Mouse (Mus musculus): ENCODE measurements at regions not wholly inside any gene's neighbourhood (a gene's known extent, or its start where the extent isn't known, plus 50 kb on each side); places are given as distances from the start of the nearest gene placed in this dataset.

- DNase-seq (ENCODE audit: low read depth in 3 of 3, low spot score in 3 of 3) (no peak), ATAC-seq (ENCODE audit: insufficient read depth) (no peak)
- no peaks in the 10 kb centered on the region for H3K36me3 ChIP-seq (replicated peaks; ENCODE audit: control insufficient read depth, insufficient read depth, low read depth)
- no peak overlapping the region for H3K9ac ChIP-seq (replicated peaks)
- 45% methylated on average over 7 of the region's 7 CpGs for WGBS (ENCODE audit: insufficient replicate concordance)
- H3K4me1 ChIP-seq (replicated peaks; ENCODE audit: control insufficient read depth in 2 of 2, insufficient read depth in 2 of 2, low read length in 1 of 2), result no peaks in the 10 kb centered on the region
- no peaks in the 10 kb centered on the region for H3K27me3 ChIP-seq (ENCODE audit: control insufficient read depth, insufficient read depth, low read length)
- H3K4me2 ChIP-seq (ENCODE audit: low read depth), result no peak overlapping the region
- H3K4me3 ChIP-seq (ENCODE audit: insufficient read depth in 1 of 2, low read depth in 2 of 2, low read length in 2 of 2), result no peak overlapping the region
- H3K27ac ChIP-seq, result no peak overlapping the region
- no peak for TF ChIP-seq EP300 (IDR thresholded peaks at IDR 0.05; ENCODE audit: low read depth)
- TF ChIP-seq CTCF (IDR thresholded peaks at IDR 0.05; ENCODE audit: low read depth), result no peak
- no peaks in the 10 kb centered on the region for H3K9me3 ChIP-seq (ENCODE audit: control insufficient read depth, low read length)
Observed at GRCm38 (mm10) chr2:61123046-61123806, 160.2 kb upstream of the Rbms1 start.

DNA sequence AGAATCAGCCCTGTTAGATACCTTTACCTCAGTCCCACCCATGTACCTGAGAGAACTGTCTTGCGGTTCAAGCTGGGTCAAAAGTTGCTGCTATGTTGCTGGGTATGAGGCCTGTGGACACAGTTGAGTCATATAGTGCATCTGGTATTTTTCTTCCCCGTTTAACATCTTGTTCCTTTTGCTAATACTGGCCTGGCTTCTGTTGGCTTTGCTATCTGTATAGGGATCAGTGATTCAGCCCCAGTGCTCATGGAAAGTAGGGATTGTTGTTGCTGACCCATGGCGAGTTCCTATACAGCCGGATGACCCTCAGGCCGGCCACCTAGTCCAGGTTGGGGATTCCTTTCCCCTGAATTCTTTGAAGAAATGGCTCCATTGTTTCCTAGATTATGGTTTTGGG lies 158.3 kb upstream of the Rbms1 start:
- H3K4me3 ChIP-seq (ENCODE audit: insufficient read depth in 1 of 2, low read depth in 2 of 2, low read length in 2 of 2), result no peak overlapping the region
- H3K4me2 ChIP-seq (ENCODE audit: low read depth), result no peak overlapping the region
- H3K9me3 ChIP-seq (ENCODE audit: control insufficient read depth, low read length), result no peaks in the 10 kb centered on the region
- no peak overlapping the region for H3K9ac ChIP-seq (replicated peaks)
- DNase-seq (ENCODE audit: low read depth in 3 of 3, low spot score in 3 of 3), result no peak
- no peaks in the 10 kb centered on the region for H3K27me3 ChIP-seq (ENCODE audit: control insufficient read depth, insufficient read depth, low read length)
- no peaks in the 10 kb centered on the region for H3K4me1 ChIP-seq (replicated peaks; ENCODE audit: control insufficient read depth in 2 of 2, insufficient read depth in 2 of 2, low read length in 1 of 2)
- no peak for TF ChIP-seq CTCF (IDR thresholded peaks at IDR 0.05; ENCODE audit: low read depth)
- TF ChIP-seq EP300 (IDR thresholded peaks at IDR 0.05; ENCODE audit: low read depth), result no peak
- H3K36me3 ChIP-seq (replicated peaks; ENCODE audit: control insufficient read depth, insufficient read depth, low read depth), result no peaks in the 10 kb centered on the region
- ATAC-seq (ENCODE audit: insufficient read depth), result no peak
- H3K27ac ChIP-seq, result no peak overlapping the region
- WGBS (ENCODE audit: insufficient replicate concordance), result 62% methylated on average over 5 of the region's 5 CpGs

DNA sequence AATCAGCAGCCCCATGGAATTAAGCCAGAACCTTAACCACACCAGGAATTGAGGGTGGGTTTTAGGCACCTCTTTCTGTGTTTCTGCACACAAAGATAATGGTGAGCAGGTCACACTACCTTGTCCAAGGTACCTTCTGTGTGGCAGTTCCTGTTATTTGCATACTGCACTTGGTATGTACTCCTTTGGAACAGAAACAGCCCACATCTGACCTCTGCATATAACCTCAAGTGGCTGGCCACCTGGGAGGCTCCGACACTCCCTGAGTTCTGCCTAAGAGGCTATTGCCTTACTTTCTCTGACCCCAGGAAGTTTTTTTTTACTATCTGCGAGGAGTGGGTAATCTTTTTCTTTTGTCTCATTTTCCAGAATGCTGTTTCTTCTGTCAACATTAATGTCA lies 151.6 kb upstream of the Rbms1 start:
- WGBS (ENCODE audit: insufficient replicate concordance), result 50% methylated on average over 2 of the region's 2 CpGs
- no peak for DNase-seq (ENCODE audit: low read depth in 3 of 3, low spot score in 3 of 3)
- no peak for TF ChIP-seq EP300 (IDR thresholded peaks at IDR 0.05; ENCODE audit: low read depth)
- TF ChIP-seq CTCF (IDR thresholded peaks at IDR 0.05; ENCODE audit: low read depth), result no peak
- no peaks in the 10 kb centered on the region for H3K36me3 ChIP-seq (replicated peaks; ENCODE audit: control insufficient read depth, insufficient read depth, low read depth)
- no peak overlapping the region for H3K4me2 ChIP-seq (ENCODE audit: low read depth)
- H3K4me1 ChIP-seq (replicated peaks; ENCODE audit: control insufficient read depth in 2 of 2, insufficient read depth in 2 of 2, low read length in 1 of 2), result peaks cover 0 to 2% of the 10 kb centered on the region in 2 experiments; a peak in 1 of 4 replicates
- ATAC-seq (ENCODE audit: insufficient read depth), result no peak
- no peaks in the 10 kb centered on the region for H3K9me3 ChIP-seq (ENCODE audit: control insufficient read depth, low read length)
- H3K4me3 ChIP-seq (ENCODE audit: insufficient read depth in 1 of 2, low read depth in 2 of 2, low read length in 2 of 2), result no peak overlapping the region
- H3K27ac ChIP-seq, result no peak overlapping the region
- H3K27me3 ChIP-seq (ENCODE audit: control insufficient read depth, insufficient read depth, low read length), result no peaks in the 10 kb centered on the region
- no peak overlapping the region for H3K9ac ChIP-seq (replicated peaks)

DNA sequence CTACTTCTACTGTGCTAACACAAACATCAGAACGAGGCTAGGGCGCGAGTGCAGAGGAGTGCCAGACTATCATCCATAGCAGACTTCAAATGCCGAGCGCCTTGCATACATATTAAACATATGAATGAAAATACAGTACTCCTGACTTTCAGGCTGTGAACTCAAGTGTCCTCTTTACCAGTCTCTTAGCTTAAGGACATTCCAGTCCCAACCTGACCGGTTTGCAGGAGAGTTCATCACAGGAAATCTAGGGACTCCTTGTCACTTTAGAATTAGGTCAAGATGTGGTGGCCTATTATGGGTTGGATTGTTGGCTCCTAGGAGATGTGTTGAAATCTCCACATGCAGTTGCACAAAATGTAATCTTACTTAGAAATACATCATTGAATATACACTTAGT lies 150.9 kb upstream of the Rbms1 start:
- H3K4me3 ChIP-seq (ENCODE audit: insufficient read depth in 1 of 2, low read depth in 2 of 2, low read length in 2 of 2), result no peak overlapping the region
- no peaks in the 10 kb centered on the region for H3K9me3 ChIP-seq (ENCODE audit: control insufficient read depth, low read length)
- no peak overlapping the region for H3K9ac ChIP-seq (replicated peaks)
- DNase-seq (ENCODE audit: low read depth in 3 of 3, low spot score in 3 of 3) (no peak), ATAC-seq (ENCODE audit: insufficient read depth) (no peak)
- H3K27me3 ChIP-seq (ENCODE audit: control insufficient read depth, insufficient read depth, low read length), result no peaks in the 10 kb centered on the region
- H3K4me1 ChIP-seq (replicated peaks; ENCODE audit: control insufficient read depth in 2 of 2, insufficient read depth in 2 of 2, low read length in 1 of 2), result peaks cover 0 to 3% of the 10 kb centered on the region in 2 experiments; a peak in 1 of 4 replicates
- TF ChIP-seq EP300 (IDR thresholded peaks at IDR 0.05; ENCODE audit: low read depth) (no peak), CTCF (IDR thresholded peaks at IDR 0.05; ENCODE audit: low read depth) (no peak)
- no peak overlapping the region for H3K4me2 ChIP-seq (ENCODE audit: low read depth)
- 69% methylated on average over 6 of the region's 6 CpGs for WGBS (ENCODE audit: insufficient replicate concordance)
- H3K36me3 ChIP-seq (replicated peaks; ENCODE audit: control insufficient read depth, insufficient read depth, low read depth), result no peaks in the 10 kb centered on the region
- no peak overlapping the region for H3K27ac ChIP-seq

DNA sequence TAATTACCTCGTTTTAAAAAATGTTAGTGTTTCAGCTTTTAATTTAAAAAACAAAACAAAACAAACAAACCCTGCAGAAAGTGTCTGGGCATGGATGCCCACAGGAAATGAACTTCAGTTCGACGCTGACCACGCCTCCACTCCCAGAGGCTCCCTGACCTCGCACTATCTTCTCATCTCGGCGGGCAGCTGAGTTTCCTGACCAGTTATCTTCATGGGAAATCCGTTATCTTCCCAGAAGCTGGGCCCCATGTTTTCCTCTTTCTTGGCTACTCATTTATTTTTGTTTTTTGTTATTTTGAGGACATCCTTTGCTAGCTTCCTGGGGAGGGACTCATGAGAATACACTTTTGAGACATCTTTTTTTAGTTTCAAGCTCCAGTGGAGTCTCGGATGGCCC lies 147.6 kb upstream of the Rbms1 start:
- Histone ChIP-seq H3K9me3 (ENCODE audit: control insufficient read depth, low read length) (no peaks in the 10 kb centered on the region), H3K36me3 (replicated peaks; ENCODE audit: control insufficient read depth, insufficient read depth, low read depth) (no peaks in the 10 kb centered on the region), H3K27me3 (ENCODE audit: control insufficient read depth, insufficient read depth, low read length) (no peaks in the 10 kb centered on the region), H3K27ac (no peak overlapping the region), H3K4me1 (replicated peaks; ENCODE audit: control insufficient read depth in 2 of 2, insufficient read depth in 2 of 2, low read length in 1 of 2) (peaks cover 0 to 3% of the 10 kb centered on the region in 2 experiments; a peak in 1 of 4 replicates), H3K4me2 (ENCODE audit: low read depth) (peak overlapping the region; percentile 13; the same call in 1 of the 2 replicates), H3K4me3 (ENCODE audit: insufficient read depth in 1 of 2, low read depth in 2 of 2, low read length in 2 of 2) (no peak overlapping the region), H3K9ac (replicated peaks) (no peak overlapping the region)
- TF ChIP-seq CTCF (IDR thresholded peaks at IDR 0.05; ENCODE audit: low read depth) (no peak), EP300 (IDR thresholded peaks at IDR 0.05; ENCODE audit: low read depth) (no peak)
- no peak for ATAC-seq (ENCODE audit: insufficient read depth)
- DNase-seq (ENCODE audit: low read depth in 3 of 3, low spot score in 3 of 3), result no peak
- 9% methylated on average over 9 of the region's 9 CpGs for WGBS (ENCODE audit: insufficient replicate concordance)
